Mouse (Mus musculus) thymus, adult 18-20 months (tissue): ENCODE data around the gene Gbp10.
"Not testable (repeated sequence)": the region's sequence is repeated elsewhere in the genome, so short reads cannot be mapped to it uniquely, and the experiment has no call there.

Source experiments
- DNase-seq, 2 experiments: peaks; one replicate each; pipeline ENCODE4 v3.0.0; 2022; ENCODE audit warnings: mixed read lengths in 2 of 2

Gbp10 gene

GRCm38 (mm10) chr5:105239483-105240047, at the start of gene Gbp10:
Gene Gbp10 (minus strand): TSS chr5:105239533.
- DNase-seq: not testable (repeated sequence)

GRCm38 (mm10) chr5:105260673-105261072, 21.3 kb upstream of the Gbp10 start:
- not testable (repeated sequence) for DNase-seq

- DNase-seq: no peak
Observed at GRCm38 (mm10) chr5:105252491-105252890, 13.2 kb upstream of the Gbp10 start.

- DNase-seq: not testable (repeated sequence)
Observed at GRCm38 (mm10) chr5:105244741-105245140, 5.4 kb upstream of the Gbp10 start.

GRCm38 (mm10) chr5:105240982-105241381, 1.6 kb upstream of the Gbp10 start:
- DNase-seq: not testable (repeated sequence)

- DNase-seq: not testable (repeated sequence)
Observed at GRCm38 (mm10) chr5:105238402-105238801, 931 bp downstream of the Gbp10 start.

- DNase-seq: not testable (repeated sequence)
Observed at GRCm38 (mm10) chr5:105236040-105236439, 3.3 kb downstream of the Gbp10 start.

GRCm38 (mm10) chr5:105208957-105209356, 30.4 kb downstream of the Gbp10 start:
- DNase-seq: not testable (repeated sequence)

- not testable (repeated sequence) for DNase-seq
Observed at GRCm38 (mm10) chr5:105200791-105201355, 38.5 kb downstream of the Gbp10 start.

- not testable (repeated sequence) for DNase-seq
Observed at GRCm38 (mm10) chr5:105199149-105199548, 40.2 kb downstream of the Gbp10 start.

GRCm38 (mm10) chr5:105197915-105198560, 41.3 kb downstream of the Gbp10 start:
- DNase-seq: not testable (repeated sequence)

- not testable (repeated sequence) for DNase-seq
Observed at GRCm38 (mm10) chr5:105196308-105196707, 43.0 kb downstream of the Gbp10 start.

- not testable (repeated sequence) for DNase-seq
Observed at GRCm38 (mm10) chr5:105192536-105192935, 46.8 kb downstream of the Gbp10 start.

- no peak for DNase-seq
Observed at GRCm38 (mm10) chr5:105181446-105181845, 57.9 kb downstream of the Gbp10 start.
